Mouse (Mus musculus): Measurements from ENCODE around the gene Zfp968. TPM values are rescaled to one million over a fixed set of nuclear protein-coding genes. Genes with fewer than 3 reads are reported as not detected.

Gene Zfp968
- polyA plus RNA-seq (2021; fragmentation: Nextera tagmentation) = 6.9 and 10.6 TPM in 2 replicates
- long read RNA-seq, experiment 1, partial matches to known transcripts = 0 of 5 reads
- long read RNA-seq, experiment 1, other reads (novel, unspliced or antisense) = 3 of 5 reads
- long read RNA-seq, experiment 2, partial matches to known transcripts = 0 of 2 reads
- long read RNA-seq, experiment 2, other reads (novel, unspliced or antisense) = 1 of 2 reads

GRCm38 (mm10) chr2:175372136-175372535 is at the start of gene Zfp968:
Gene Zfp968 (plus strand): TSS chr2:175372436.

GRCm38 (mm10) chr2:175338097-175338496 is 34.1 kb upstream of the Zfp968 start, which contains the start of gene Gm4631:
Gene Gm4631 (minus strand): TSS chr2:175338197.

Other genes with a start within 250 kb of the Zfp968 start
- 7.7 and 12.5 TPM in 2 replicates for gene Gm14399, start 230.4 kb upstream of the Zfp968 start, polyA plus RNA-seq (2021; fragmentation: Nextera tagmentation)
- gene Gm14443, start 196.6 kb upstream of the Zfp968 start, polyA plus RNA-seq (2021; fragmentation: Nextera tagmentation) = 0.18 and 0.36 TPM in 2 replicates
- 2.3 and 4.3 TPM in 2 replicates for gene Gm14391, start 165.5 kb upstream of the Zfp968 start, polyA plus RNA-seq (2021; fragmentation: Nextera tagmentation)
- gene Gm14440, start 97.3 kb upstream of the Zfp968 start, polyA plus RNA-seq (2021; fragmentation: Nextera tagmentation) = not detected in 2 replicates
- gene Gm4631, start 34.2 kb upstream of the Zfp968 start, polyA plus RNA-seq (2021; fragmentation: Nextera tagmentation) = 7.6 and 8.0 TPM in 2 replicates
- 27.2 and 29.7 TPM in 2 replicates for gene Gm4724, start 63.4 kb downstream of the Zfp968 start, polyA plus RNA-seq (2021; fragmentation: Nextera tagmentation)
- gene Zfp965, start 97.5 kb downstream of the Zfp968 start, polyA plus RNA-seq (2021; fragmentation: Nextera tagmentation) = 7.3 and 8.2 TPM in 2 replicates

All from layer of hippocampus, adult 6 months (tissue).